13 mouse cellular contexts compared by ENCODE assay signal in genomic region chr17:45726249-45726648, GRCm38 (mm10). TPM values are rescaled to one million over a fixed set of nuclear protein-coding genes. Genes with fewer than 3 reads are reported as not detected.
DNase-seq lines count a peak whose midpoint lies in the region; ATAC-seq lines count a peak whose summit lies in the region.
"Had no signal": no experiment of that assay in that cellular context is flagged by ENCODE, and none has a peak within 500 bp of the region (broad histone marks: within the 10 kb centered on the region; RNA-seq: fewer than 3 reads in every experiment).

No protein-coding gene starts in this region.

- peak overlapping the region; percentile 52 for H3K9ac ChIP-seq in liver, embryonic 16.5 days (ENCODE audit: low read depth, low read length)
- peak overlapping the region; percentile 43 for H3K9ac ChIP-seq in stomach, embryonic 16.5 days (ENCODE audit: low read length)

- peaks cover 62% of the 10 kb centered on the region for H3K4me1 ChIP-seq in heart, embryonic 10.5 days
- H3K4me1 ChIP-seq in liver, embryonic 16.5 days (ENCODE audit: control insufficient read depth, low read depth, low read length), result peaks cover 22% of the 10 kb centered on the region
- no peaks in the 10 kb centered on the region for H3K4me1 ChIP-seq in stomach, embryonic 16.5 days (ENCODE audit: control insufficient read depth, insufficient read depth, low read length)

- H3K4me2 ChIP-seq in liver, embryonic 16.5 days (ENCODE audit: low read depth, low read length), result peak overlapping the region; percentile 35
- peak overlapping the region; percentile 35 for H3K4me2 ChIP-seq in stomach, embryonic 16.5 days (ENCODE audit: low read depth, low read length)

- WGBS in heart, embryonic 10.5 days, result 59% methylated on average over 7 of the region's 7 CpGs
- 27% methylated on average over 7 of the region's 7 CpGs for WGBS in liver, embryonic 16.5 days (ENCODE audit: insufficient replicate concordance)
- WGBS in stomach, embryonic 16.5 days, result 37% methylated on average over 7 of the region's 7 CpGs

- H3K9me3 ChIP-seq in heart, embryonic 10.5 days, result no peaks in the 10 kb centered on the region
- no peaks in the 10 kb centered on the region for H3K9me3 ChIP-seq in liver, embryonic 16.5 days (replicated peaks; ENCODE audit: control insufficient read depth, low read length)
- no peaks in the 10 kb centered on the region for H3K9me3 ChIP-seq in stomach, embryonic 16.5 days (replicated peaks; ENCODE audit: control insufficient read depth, low read length)

- peak overlapping the region; percentile 78 for H3K27ac ChIP-seq in heart, embryonic 10.5 days
- peak overlapping the region; percentile 50 for H3K27ac ChIP-seq in liver, embryonic 16.5 days (ENCODE audit: low read length)
- peak overlapping the region; percentile 76 for H3K27ac ChIP-seq in stomach, embryonic 16.5 days (ENCODE audit: low read length)

- peak; percentile 91 for DNase-seq in heart, embryonic 10.5 days (ENCODE audit: low spot score)
- no peak for DNase-seq in heart, adult 8-10 months (ENCODE audit: low spot score)
- peak; percentile 34 for DNase-seq in thymus, postnatal 4 days
- no peak for DNase-seq in thymus, adult 18-20 months
- no peak for DNase-seq in spleen, postnatal 36 days (ENCODE audit: low spot score in 2 of 2)
- DNase-seq: cerebellum, postnatal 10 days; gastrocnemius, postnatal 25 days; layer of hippocampus, adult 9-11 months; right cerebral cortex, postnatal 14 days had no signal

- peak; percentile 82 for ATAC-seq in liver, embryonic 16.5 days (ENCODE audit: low read depth)
- ATAC-seq in stomach, embryonic 16.5 days (ENCODE audit: insufficient read depth, low FRiP score), result peak; percentile 82
- ATAC-seq in granulocyte monocyte progenitor cell, adult 5-6 weeks (replicated peaks; ENCODE audit: poor library complexity, severe bottlenecking), result no peak

- no peak overlapping the region for H3K4me3 ChIP-seq in heart, embryonic 10.5 days
- no peak overlapping the region for H3K4me3 ChIP-seq in liver, embryonic 16.5 days (ENCODE audit: low read depth, low read length)
- H3K4me3 ChIP-seq in stomach, embryonic 16.5 days (replicated peaks; ENCODE audit: low read length), result no peak overlapping the region

- no peaks in the 10 kb centered on the region for H3K36me3 ChIP-seq in heart, embryonic 10.5 days
- no peaks in the 10 kb centered on the region for H3K36me3 ChIP-seq in liver, embryonic 16.5 days (ENCODE audit: control insufficient read depth, insufficient read depth)
- H3K36me3 ChIP-seq in stomach, embryonic 16.5 days (ENCODE audit: control insufficient read depth, insufficient read depth, low read length), result no peaks in the 10 kb centered on the region

- 0 out of 2 replicates have a peak, but pooled peaks cover 6% of the 10 kb centered on the region for H3K27me3 ChIP-seq in heart, embryonic 10.5 days (ENCODE audit: insufficient read depth, poor library complexity, severe bottlenecking)
- no peaks in the 10 kb centered on the region for H3K27me3 ChIP-seq in liver, embryonic 16.5 days (ENCODE audit: control insufficient read depth, insufficient read depth, low read depth, low read length)
- H3K27me3 ChIP-seq in stomach, embryonic 16.5 days (ENCODE audit: control insufficient read depth, insufficient read depth, low read length), result no peaks in the 10 kb centered on the region

RNA-seq across cellular contexts. Expression of gene 1600014C23Rik, which starts 7.4 kb away (rescaled TPM):
- 0.62 TPM in 1 of 2 replicates, not detected in the other for polyA plus RNA-seq in heart, embryonic 10.5 days (2016; fragmentation: Nextera tagmentation; extraction: Ambion mirVana)
- total RNA-seq in heart, adult 8-10 months (2022), result 1 to 10 TPM in 1 of 4 experiments, under 1 TPM in 3; 0.56 to 1.2 (median 0.94) TPM
- not detected in 2 replicates for polyA plus RNA-seq in liver, embryonic 16.5 days (2015; fragmentation: Nextera tagmentation; extraction: Ambion mirVana)
- not detected in 2 replicates for polyA plus RNA-seq in stomach, embryonic 16.5 days (2015; fragmentation: Nextera tagmentation; extraction: Ambion mirVana)
- total RNA-seq in granulocyte monocyte progenitor cell, adult 5-6 weeks (2014; fragmentation: Nextera tagmentation), result not detected in 2 replicates
- total RNA-seq in granulocyte monocyte progenitor cell, adult 5-6 weeks (2017), result not detected in 2 replicates
- total RNA-seq: gastrocnemius, postnatal 25 days; liver, adult 2 months had no signal
- polyA plus RNA-seq: liver, adult 2 months had no signal

RNA-seq across cellular contexts. Expression of gene Tmem63b, which starts 39.5 kb away (rescaled TPM):
- 42.2 and 43.5 TPM in 2 replicates for polyA plus RNA-seq in heart, embryonic 10.5 days (2016; fragmentation: Nextera tagmentation; extraction: Ambion mirVana)
- total RNA-seq in heart, adult 8-10 months (2022), result 10 to 100 TPM; 91.5 to 96.4 (median 93.2) TPM
- 8.2 and 10.0 TPM in 2 replicates for polyA plus RNA-seq in liver, embryonic 16.5 days (2015; fragmentation: Nextera tagmentation; extraction: Ambion mirVana)
- 33.6 and 34.4 TPM in 2 replicates for polyA plus RNA-seq in stomach, embryonic 16.5 days (2015; fragmentation: Nextera tagmentation; extraction: Ambion mirVana)
- 4.0 and 7.5 TPM in 2 replicates for total RNA-seq in granulocyte monocyte progenitor cell, adult 5-6 weeks (2014; fragmentation: Nextera tagmentation)
- 3.4 and 5.6 TPM in 2 replicates for total RNA-seq in granulocyte monocyte progenitor cell, adult 5-6 weeks (2017)

RNA-seq across cellular contexts. Expression of gene Mrpl14, which starts 40.1 kb away (rescaled TPM):
- 148 and 163 TPM in 2 replicates for polyA plus RNA-seq in heart, embryonic 10.5 days (2016; fragmentation: Nextera tagmentation; extraction: Ambion mirVana)
- 100 to 1,000 TPM; 163 to 174 (median 168) TPM for total RNA-seq in heart, adult 8-10 months (2022)
- 94.4 and 99.9 TPM in 2 replicates for polyA plus RNA-seq in liver, embryonic 16.5 days (2015; fragmentation: Nextera tagmentation; extraction: Ambion mirVana)
- 142 and 152 TPM in 2 replicates for polyA plus RNA-seq in stomach, embryonic 16.5 days (2015; fragmentation: Nextera tagmentation; extraction: Ambion mirVana)
- total RNA-seq in granulocyte monocyte progenitor cell, adult 5-6 weeks (2014; fragmentation: Nextera tagmentation), result 81.2 and 91.4 TPM in 2 replicates
- total RNA-seq in granulocyte monocyte progenitor cell, adult 5-6 weeks (2017), result 10.6 and 36.8 TPM in 2 replicates

Comparison
In these comparisons a context has a peak if more than half of its experiments do, and no peak if none do; other contexts are left out.
1. DNase-seq: peak in heart, embryonic 10.5 days (single experiment) and thymus, postnatal 4 days (single experiment); none in heart, adult 8-10 months (single experiment), thymus, adult 18-20 months (0 of 2) and spleen, postnatal 36 days (0 of 2).
2. Peak in every context shown above with its lines, with median percentiles within 50 percentile points of each other: H3K27ac ChIP-seq.